12 mouse cellular contexts compared by ENCODE assay signal in the genomic region with DNA sequence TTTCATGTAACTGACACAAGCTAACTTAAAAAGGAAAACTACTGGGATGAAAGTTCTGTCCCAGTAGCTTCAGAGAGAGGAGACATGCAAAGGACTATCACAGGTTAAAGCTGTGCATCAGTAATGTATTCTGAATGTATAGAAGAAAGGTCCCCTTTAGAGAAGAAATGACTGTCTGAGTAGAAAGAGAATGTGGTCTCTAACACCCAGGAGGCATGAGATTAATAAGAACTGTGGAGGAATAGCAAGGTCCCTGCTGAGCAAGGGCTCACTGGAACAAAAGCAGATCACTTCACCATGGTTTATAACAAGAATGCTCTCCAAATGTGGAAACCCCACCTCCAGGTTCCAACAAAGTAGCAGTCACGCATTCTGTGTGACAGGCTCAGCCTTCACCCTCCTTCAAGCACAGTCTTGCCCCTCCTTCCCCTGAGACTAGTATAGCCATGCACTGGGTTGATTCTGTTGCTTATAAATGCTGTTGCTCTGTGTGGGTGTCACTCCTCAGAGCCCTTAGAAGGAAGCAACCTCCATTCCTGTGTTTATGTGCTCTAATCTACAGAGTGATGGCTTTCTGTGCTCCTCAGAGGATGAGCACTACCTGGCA.
"Had no signal": no experiment of that assay in that cellular context is flagged by ENCODE, and none has a peak within 500 bp of the region (broad histone marks: within the 10 kb centered on the region; RNA-seq: fewer than 3 reads in every experiment).

No protein-coding gene starts in this region.

- DNase-seq: kidney, adult 9 months; kidney, postnatal 36 days; layer of hippocampus, adult 9-11 months; layer of hippocampus, postnatal 36 days; left cerebral cortex, postnatal 4 days; lung, adult 18-20 months; thymus, postnatal 4 days had no signal

- H3K9ac ChIP-seq: limb, embryonic 13.5 days; liver, embryonic 14.5 days; neural tube, embryonic 12.5 days had no signal

- H3K4me2 ChIP-seq: limb, embryonic 13.5 days; neural tube, embryonic 12.5 days had no signal

- H3K27me3 ChIP-seq: limb, embryonic 13.5 days; neural tube, embryonic 12.5 days had no signal

- H3K36me3 ChIP-seq: limb, embryonic 13.5 days; neural tube, embryonic 12.5 days had no signal

- H3K9me3 ChIP-seq: limb, embryonic 13.5 days; neural tube, embryonic 12.5 days had no signal

- H3K4me1 ChIP-seq: limb, embryonic 13.5 days; neural tube, embryonic 12.5 days had no signal

- H3K27ac ChIP-seq: kidney, postnatal 0 days; limb, embryonic 13.5 days; liver, embryonic 14.5 days; neural tube, embryonic 12.5 days; stomach, postnatal 0 days had no signal

- H3K4me3 ChIP-seq: limb, embryonic 13.5 days; neural tube, embryonic 12.5 days had no signal
